Mouse (Mus musculus) CD8-positive naive resting alpha-beta T cell, adult 57 days (primary cell): Measurements from ENCODE around the gene Tdrd9. TPM values are rescaled to one million over a fixed set of nuclear protein-coding genes. Genes with fewer than 3 reads are reported as not detected.

Experiments used
- total RNA-seq: library from RNA; stranded (reverse); gene quantifications from one replicate; pipeline ENCODE4 v1.2.4, GENCODE M21; 2023

The Tdrd9 gene
- not detected for total RNA-seq

DNA sequence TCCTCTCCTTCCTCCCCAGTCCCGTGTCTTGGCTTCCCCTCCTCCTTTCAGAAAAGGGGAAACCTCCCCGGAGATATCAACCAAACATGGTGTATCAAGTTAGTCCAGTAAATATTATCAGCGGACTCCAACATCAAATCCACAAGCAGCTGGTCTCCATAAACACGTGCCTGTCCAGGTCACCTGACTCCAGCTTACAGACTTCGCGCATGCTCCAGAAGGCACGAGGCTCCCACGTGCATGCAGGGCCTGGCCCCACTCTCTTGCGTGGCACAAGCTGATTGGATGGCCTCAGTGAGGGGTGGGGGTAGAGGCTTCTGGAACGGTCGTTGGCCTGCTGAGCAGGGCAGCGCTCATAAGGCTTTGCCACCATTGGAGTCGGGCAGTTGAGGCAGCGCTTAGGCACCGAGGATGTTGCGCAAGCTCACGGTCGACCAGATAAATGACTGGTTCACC lies at the start of gene Tdrd9:
TSS of gene Tdrd9 (plus strand) at position 329 of the 456 bp plus-strand sequence.

GRCm38 (mm10) chr12:111966683-111967173 lies 4.6 kb upstream of the Tdrd9 start, which contains the start of gene Atp5mpl:
Gene Atp5mpl, minus strand, starts transcription at chr12:111966977.

DNA sequence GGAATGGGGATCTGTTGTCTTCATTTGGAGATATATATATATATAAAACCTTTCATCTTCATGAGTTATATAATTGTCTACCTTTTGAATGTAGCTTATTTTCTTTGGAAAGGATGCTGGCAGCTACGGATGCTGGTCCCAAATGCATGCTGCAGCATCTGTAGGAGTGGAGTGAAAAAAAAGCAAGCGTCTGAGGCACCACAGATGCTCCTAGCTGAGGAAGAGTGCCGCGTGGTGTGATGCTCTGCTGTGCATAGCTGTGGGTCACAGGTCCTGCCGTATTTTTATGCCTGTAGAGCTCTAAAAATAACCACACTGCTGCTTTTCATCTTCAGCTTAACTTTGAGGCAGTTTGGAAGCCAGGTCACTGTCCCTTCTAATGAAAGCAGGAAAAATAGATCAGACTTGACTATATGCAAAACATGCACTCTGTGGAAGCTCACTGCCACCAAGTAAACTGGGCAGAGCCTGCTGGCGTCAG lies 9.6 kb downstream of the Tdrd9 start, which contains the start of gene Rd3l:
TSS of gene Rd3l (minus strand) at position 431 of the 481 bp plus-strand sequence.

GRCm38 (mm10) chr12:112106541-112106971 lies 135.2 kb downstream of the Tdrd9 start, which contains the start of gene Aspg:
Gene Aspg, plus strand, starts transcription at chr12:112106679.

Other genes starting within 250 kb of the Tdrd9 start
- 70.6 TPM for gene Klc1, start 212.7 kb upstream of the Tdrd9 start, total RNA-seq
- 2.2 TPM for gene Xrcc3, start 157.7 kb upstream of the Tdrd9 start, total RNA-seq
- gene Zfyve21, start 157.4 kb upstream of the Tdrd9 start, total RNA-seq, result 2.5 TPM
- 53.2 TPM for gene Ppp1r13b, start 63.4 kb upstream of the Tdrd9 start, total RNA-seq
- 223 TPM for gene Atp5mpl, start 4.6 kb upstream of the Tdrd9 start, total RNA-seq
- not detected for gene Rd3l, start 9.8 kb downstream of the Tdrd9 start, total RNA-seq
- gene Aspg, start 135.1 kb downstream of the Tdrd9 start, total RNA-seq, result not detected
- not detected for gene Kif26a, start 174.6 kb downstream of the Tdrd9 start, total RNA-seq